Comparison of ENCODE assay signal across 15 mouse cellular contexts in the genomic region with DNA sequence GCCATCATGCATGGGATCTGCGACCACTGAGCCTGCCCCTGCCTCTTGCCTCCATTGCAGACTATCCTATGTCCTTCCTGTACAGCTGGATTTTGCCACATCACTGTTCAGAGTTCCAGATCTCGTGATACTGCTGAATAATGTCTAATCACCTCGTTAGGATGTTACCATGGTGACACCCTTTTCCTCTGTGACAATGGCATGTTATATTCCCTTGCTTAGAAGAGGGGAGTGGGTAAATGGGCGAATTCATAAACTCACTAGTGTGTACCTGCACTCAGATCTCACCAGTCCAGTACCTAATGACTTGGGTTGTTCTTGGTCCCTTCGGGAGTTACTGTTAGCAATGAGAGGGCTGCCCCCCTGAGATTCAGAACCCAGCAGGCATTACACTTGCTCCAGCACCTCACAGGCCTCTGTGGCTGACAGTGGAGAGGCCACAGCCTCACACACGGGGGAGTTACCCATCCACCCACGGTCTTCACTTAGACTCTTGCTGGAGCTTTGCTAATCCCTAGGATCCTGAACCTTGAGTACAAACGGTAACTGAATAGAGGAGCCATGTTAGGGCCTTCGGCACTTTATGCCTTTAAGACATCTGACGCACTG. TPM values are rescaled to one million over a fixed set of nuclear protein-coding genes. Genes with fewer than 3 reads are reported as not detected.
DNase-seq lines count a peak whose midpoint lies in the region; ATAC-seq and TF ChIP-seq lines count a peak whose summit lies in the region.
"Had no signal": no experiment of that assay in that cellular context is flagged by ENCODE, and none has a peak within 500 bp of the region (broad histone marks: within the 10 kb centered on the region; RNA-seq: fewer than 3 reads in every experiment).

No protein-coding gene starts in this region.

- H3K4me2 ChIP-seq in hindbrain, embryonic 15.5 days, result 0 out of 2 replicates have a peak overlapping the region, but pooled peaks have one; percentile 16
- H3K4me2 ChIP-seq in forebrain, embryonic 13.5 days, result peak overlapping the region; percentile 18; the same call in 1 of the 2 replicates
- H3K4me2 ChIP-seq in midbrain, embryonic 13.5 days (replicated peaks), result no peak overlapping the region
- H3K4me2 ChIP-seq: liver, embryonic 15.5 days had no signal

- no peaks in the 10 kb centered on the region for H3K36me3 ChIP-seq in hindbrain, embryonic 15.5 days
- H3K36me3 ChIP-seq in hindbrain, embryonic 10.5 days, result no peaks in the 10 kb centered on the region
- H3K36me3 ChIP-seq in forebrain, embryonic 13.5 days (ENCODE audit: poor library complexity, severe bottlenecking), result 0 out of 2 replicates have a peak, but pooled peaks cover 5% of the 10 kb centered on the region
- H3K36me3 ChIP-seq in midbrain, embryonic 13.5 days, result no peaks in the 10 kb centered on the region
- H3K36me3 ChIP-seq: heart, embryonic 10.5 days; liver, embryonic 15.5 days had no signal

- H3K27ac ChIP-seq in hindbrain, embryonic 15.5 days (replicated peaks), result peak overlapping the region; percentile 77
- H3K27ac ChIP-seq in hindbrain, embryonic 10.5 days, result no peak overlapping the region; the same call in 1 of the 2 replicates
- H3K27ac ChIP-seq in forebrain, embryonic 13.5 days, result peak overlapping the region; percentile 84
- peak overlapping the region; percentile 67 for H3K27ac ChIP-seq in midbrain, embryonic 13.5 days
- H3K27ac ChIP-seq: heart, embryonic 10.5 days; liver, embryonic 15.5 days; macrophage had no signal

- no peak for TF ChIP-seq POLR2A in brain, embryonic 14.5 days (IDR thresholded peaks at IDR 0.05; ENCODE audit: borderline replicate concordance, extremely low read depth, insufficient read depth, insufficient read length, poor library complexity, severe bottlenecking)

- H3K9ac ChIP-seq in hindbrain, embryonic 15.5 days, result no peak overlapping the region
- H3K9ac ChIP-seq in forebrain, embryonic 13.5 days, result peak overlapping the region; percentile 6; the same call in 1 of the 2 replicates
- H3K9ac ChIP-seq in midbrain, embryonic 13.5 days (replicated peaks), result no peak overlapping the region
- H3K9ac ChIP-seq: liver, embryonic 15.5 days had no signal

- no peak overlapping the region for H3K4me3 ChIP-seq in hindbrain, embryonic 15.5 days
- no peak overlapping the region for H3K4me3 ChIP-seq in hindbrain, embryonic 10.5 days
- no peak overlapping the region for H3K4me3 ChIP-seq in forebrain, embryonic 13.5 days
- H3K4me3 ChIP-seq in midbrain, embryonic 13.5 days (replicated peaks), result no peak overlapping the region
- H3K4me3 ChIP-seq: heart, embryonic 10.5 days; liver, embryonic 15.5 days had no signal

- H3K9me3 ChIP-seq in hindbrain, embryonic 15.5 days, result no peaks in the 10 kb centered on the region
- no peaks in the 10 kb centered on the region for H3K9me3 ChIP-seq in hindbrain, embryonic 10.5 days
- H3K9me3 ChIP-seq in forebrain, embryonic 13.5 days (replicated peaks), result 0 out of 2 replicates have a peak, but pooled peaks cover 4% of the 10 kb centered on the region
- no peaks in the 10 kb centered on the region for H3K9me3 ChIP-seq in midbrain, embryonic 13.5 days
- H3K9me3 ChIP-seq: heart, embryonic 10.5 days; liver, embryonic 15.5 days had no signal

- no peak for DNase-seq in hindbrain, embryonic 10.5 days (ENCODE audit: low spot score)
- peak; percentile 71 for DNase-seq in brain, embryonic 14.5 days (ENCODE audit: low read depth)
- no peak for DNase-seq in ovary, adult 18-20 months (ENCODE audit: low spot score)
- DNase-seq in layer of hippocampus, postnatal 14 days (ENCODE audit: low spot score in 2 of 2), result no peak
- DNase-seq: embryo, embryonic 11 days; kidney, postnatal 14 days; spleen, adult 18-20 months; thymus, postnatal 4 days had no signal

- ATAC-seq in hindbrain, embryonic 15.5 days (ENCODE audit: low FRiP score, low read depth), result peak; percentile 10; the same call in 1 of the 2 replicates
- peak; percentile 22 for ATAC-seq in forebrain, embryonic 13.5 days
- ATAC-seq in midbrain, embryonic 13.5 days, result peak; percentile 44; the same call in 1 of the 2 replicates
- no peak for ATAC-seq in frontal cortex, adult (ENCODE audit: low TSS enrichment)

- WGBS in hindbrain, embryonic 15.5 days, result 55% methylated on average over 10 of the region's 10 CpGs
- whole genome bisulfite sequencing in hindbrain, embryonic 10.5 days, result 79% methylated on average over 10 of the region's 10 CpGs
- WGBS in forebrain, embryonic 13.5 days, result 30% methylated on average over 10 of the region's 10 CpGs
- WGBS in midbrain, embryonic 13.5 days, result 52% methylated on average over 10 of the region's 10 CpGs

- no peaks in the 10 kb centered on the region for H3K27me3 ChIP-seq in hindbrain, embryonic 15.5 days
- no peaks in the 10 kb centered on the region for H3K27me3 ChIP-seq in hindbrain, embryonic 10.5 days (ENCODE audit: insufficient read depth, poor library complexity, severe bottlenecking)
- H3K27me3 ChIP-seq in forebrain, embryonic 13.5 days, result no peaks in the 10 kb centered on the region
- H3K27me3 ChIP-seq in midbrain, embryonic 13.5 days, result no peaks in the 10 kb centered on the region
- H3K27me3 ChIP-seq: liver, embryonic 15.5 days had no signal

- H3K4me1 ChIP-seq in hindbrain, embryonic 15.5 days (replicated peaks), result peaks cover 17% of the 10 kb centered on the region
- peaks cover 4% of the 10 kb centered on the region; the same call in 1 of the 2 replicates for H3K4me1 ChIP-seq in hindbrain, embryonic 10.5 days (replicated peaks)
- H3K4me1 ChIP-seq in forebrain, embryonic 13.5 days, result peaks cover 26% of the 10 kb centered on the region
- H3K4me1 ChIP-seq in midbrain, embryonic 13.5 days (replicated peaks), result peaks cover 16% of the 10 kb centered on the region
- H3K4me1 ChIP-seq: heart, embryonic 10.5 days; liver, embryonic 15.5 days had no signal

- TF ChIP-seq CTCF in brain, embryonic 14.5 days (IDR thresholded peaks at IDR 0.05; ENCODE audit: borderline replicate concordance, extremely low read depth, insufficient read depth, insufficient read length), result no peak

RNA-seq across cellular contexts. Expression of a gene that starts 11.3 kb away (rescaled TPM):
- 4.3 and 5.1 TPM in 2 replicates for polyA plus RNA-seq in hindbrain, embryonic 15.5 days (2015; fragmentation: Nextera tagmentation; extraction: Ambion mirVana)
- 1.4 and 3.0 TPM in 2 replicates for polyA plus RNA-seq in hindbrain, embryonic 10.5 days (2016; fragmentation: Nextera tagmentation; extraction: Ambion mirVana)
- polyA plus RNA-seq in brain, embryonic 14.5 days (2012; rRNA removed), result 4.4 and 4.7 TPM in 2 replicates
- 1.8 and 2.9 TPM in 2 replicates for polyA plus RNA-seq in forebrain, embryonic 13.5 days (2015; fragmentation: Nextera tagmentation; extraction: Ambion mirVana)
- polyA plus RNA-seq in midbrain, embryonic 13.5 days (2015; fragmentation: Nextera tagmentation; extraction: Ambion mirVana), result 2.7 and 3.8 TPM in 2 replicates
- 1 to 10 TPM; 2.3 to 2.7 TPM for total RNA-seq in layer of hippocampus, postnatal 14 days (2021)
- polyA plus RNA-seq: liver, embryonic 15.5 days; macrophage had no signal

RNA-seq across cellular contexts. Expression of a gene that starts 17.2 kb away (rescaled TPM):
- polyA plus RNA-seq in hindbrain, embryonic 15.5 days (2015; fragmentation: Nextera tagmentation; extraction: Ambion mirVana), result 37.7 and 42.0 TPM in 2 replicates
- polyA plus RNA-seq in hindbrain, embryonic 10.5 days (2016; fragmentation: Nextera tagmentation; extraction: Ambion mirVana), result 51.0 and 51.1 TPM in 2 replicates
- 31.6 and 35.3 TPM in 2 replicates for polyA plus RNA-seq in brain, embryonic 14.5 days (2012; rRNA removed)
- polyA plus RNA-seq in forebrain, embryonic 13.5 days (2015; fragmentation: Nextera tagmentation; extraction: Ambion mirVana), result 45.7 and 52.3 TPM in 2 replicates
- 45.8 and 46.9 TPM in 2 replicates for polyA plus RNA-seq in midbrain, embryonic 13.5 days (2015; fragmentation: Nextera tagmentation; extraction: Ambion mirVana)
- total RNA-seq in layer of hippocampus, postnatal 14 days (2021), result 10 to 100 TPM; 46.9 to 49.3 TPM

RNA-seq across cellular contexts. Expression of a gene that starts 55.5 kb away (rescaled TPM):
- polyA plus RNA-seq in hindbrain, embryonic 15.5 days (2015; fragmentation: Nextera tagmentation; extraction: Ambion mirVana), result 53.1 and 54.4 TPM in 2 replicates
- 33.7 and 39.0 TPM in 2 replicates for polyA plus RNA-seq in hindbrain, embryonic 10.5 days (2016; fragmentation: Nextera tagmentation; extraction: Ambion mirVana)
- 34.9 and 47.5 TPM in 2 replicates for polyA plus RNA-seq in brain, embryonic 14.5 days (2012; rRNA removed)
- 46.2 and 48.7 TPM in 2 replicates for polyA plus RNA-seq in forebrain, embryonic 13.5 days (2015; fragmentation: Nextera tagmentation; extraction: Ambion mirVana)
- 58.6 and 59.0 TPM in 2 replicates for polyA plus RNA-seq in midbrain, embryonic 13.5 days (2015; fragmentation: Nextera tagmentation; extraction: Ambion mirVana)
- total RNA-seq in layer of hippocampus, postnatal 14 days (2021), result 10 to 100 TPM; 19.8 to 20.8 TPM

RNA-seq across cellular contexts. Expression of a gene that starts 56.2 kb away (rescaled TPM):
- 92.7 and 96.8 TPM in 2 replicates for polyA plus RNA-seq in hindbrain, embryonic 15.5 days (2015; fragmentation: Nextera tagmentation; extraction: Ambion mirVana)
- 135 and 167 TPM in 2 replicates for polyA plus RNA-seq in hindbrain, embryonic 10.5 days (2016; fragmentation: Nextera tagmentation; extraction: Ambion mirVana)
- 67.9 and 69.9 TPM in 2 replicates for polyA plus RNA-seq in brain, embryonic 14.5 days (2012; rRNA removed)
- 139 and 149 TPM in 2 replicates for polyA plus RNA-seq in forebrain, embryonic 13.5 days (2015; fragmentation: Nextera tagmentation; extraction: Ambion mirVana)
- 110 TPM in 2 replicates for polyA plus RNA-seq in midbrain, embryonic 13.5 days (2015; fragmentation: Nextera tagmentation; extraction: Ambion mirVana)
- 10 to 100 TPM; 56.1 to 64.7 TPM for total RNA-seq in layer of hippocampus, postnatal 14 days (2021)
